Mouse (Mus musculus) hindbrain, embryonic 10.5 days (tissue): ENCODE results near the gene Wdr64. TPM values are rescaled to one million over a fixed set of nuclear protein-coding genes. Genes with fewer than 3 reads are reported as not detected.

Experiments
- DNase-seq: peaks from one replicate; pipeline ENCODE4 v3.0.0-alpha.2; 2017; ENCODE audit warnings: low spot score
- H3K27ac ChIP-seq: fragments of 300-500 bp; sonication (generic); 2 replicates; pipeline ENCODE4 v1.5.1; 2016; ENCODE audit warnings: mild to moderate bottlenecking, moderate library complexity
- H3K27me3 ChIP-seq: fragments of 300-500 bp; sonication (generic); 2 replicates; pipeline ENCODE4 v1.6.1; 2016; ENCODE audit warnings: mild to moderate bottlenecking; ENCODE audit not compliant: poor library complexity, insufficient read depth, severe bottlenecking
- H3K36me3 ChIP-seq: fragments of 300-500 bp; sonication (generic); 2 replicates; pipeline ENCODE4 v1.6.1; 2016; ENCODE audit warnings: mild to moderate bottlenecking, moderate library complexity
- H3K4me1 ChIP-seq: fragments of 300-500 bp; sonication (generic); replicated peaks from 2 replicates; pipeline ENCODE4 v1.6.1; 2016; ENCODE audit warnings: mild to moderate bottlenecking
- H3K4me3 ChIP-seq: fragments of 300-500 bp; sonication (generic); 2 replicates; pipeline ENCODE4 v1.5.1; 2016; ENCODE audit warnings: mild to moderate bottlenecking, moderate library complexity
- H3K9me3 ChIP-seq: fragments of 300-500 bp; sonication (generic); 2 replicates; pipeline ENCODE4 v1.6.1; 2016; ENCODE audit warnings: mild to moderate bottlenecking, moderate library complexity
- WGBS: fragments of 180-500 bp; shearing (Covaris S2); methylation state at CpG from one replicate; pipeline ENCODE4 v1.1.7; 2016; 5-methylcytosine and 5-hydroxymethylcytosine counted together
- polyA plus RNA-seq: library from polyadenylated mRNA; unstranded; fragments of >200 nt; fragmentation: Nextera tagmentation; extraction: Ambion mirVana; gene quantifications from 2 replicates; pipeline ENCODE4 v1.2.1, GENCODE M21; 2016

Gene Wdr64
- polyA plus RNA-seq, 1 experiment from 2014 or later, result not detected

GRCm38 (mm10) chr1:175692246-175692996, 6.0 kb upstream of the Wdr64 start, which contains the start of the genes Opn3 and Chml:
Opn3 (minus strand) TSS chr1:175692776.
Chml (minus strand) TSS chr1:175692901.
- H3K4me1 ChIP-seq, result peaks cover 31% of the 10 kb centered on the region
- no peaks in the 10 kb centered on the region for H3K27me3 ChIP-seq
- peaks cover 12% of the 10 kb centered on the region for H3K36me3 ChIP-seq
- DNase-seq, result peak; percentile 99
- no peaks in the 10 kb centered on the region for H3K9me3 ChIP-seq
- peak within 1 kb of the TSS; percentile 99 for H3K27ac ChIP-seq
- under 1% methylated on average over 66 of the region's 73 CpGs for WGBS
- peak within 1 kb of the TSS; percentile 72 for H3K4me3 ChIP-seq

- H3K4me3 ChIP-seq, result peak overlapping the region; percentile 72
- peaks cover 6% of the 10 kb centered on the region for H3K36me3 ChIP-seq
- peaks cover 31% of the 10 kb centered on the region for H3K4me1 ChIP-seq
- H3K27ac ChIP-seq, result peak overlapping the region; percentile 99
- no peaks in the 10 kb centered on the region for H3K27me3 ChIP-seq
- 1% methylated on average over 17 of the region's 17 CpGs for WGBS
- no peaks in the 10 kb centered on the region for H3K9me3 ChIP-seq
- DNase-seq, result no peak
Measured at GRCm38 (mm10) chr1:175692997-175693361, 5.4 kb upstream of the Wdr64 start.

- no peak for DNase-seq
- Histone ChIP-seq H3K4me1 (peaks cover 31% of the 10 kb centered on the region), H3K9me3 (no peaks in the 10 kb centered on the region), H3K27me3 (no peaks in the 10 kb centered on the region), H3K27ac (no peak overlapping the region), H3K36me3 (0 out of 2 replicates have a peak, but pooled peaks cover under 1% of the 10 kb centered on the region), H3K4me3 (peak overlapping the region; percentile 72)
- WGBS, result 48% methylated on average over 12 of the region's 12 CpGs
Measured at GRCm38 (mm10) chr1:175693429-175693960, 4.9 kb upstream of the Wdr64 start.

GRCm38 (mm10) chr1:175699375-175699774, 982 bp downstream of the Wdr64 start:
- H3K27ac ChIP-seq, result no peak overlapping the region
- H3K27me3 ChIP-seq, result no peaks in the 10 kb centered on the region
- WGBS, result 67% methylated on average over 3 of the region's 3 CpGs
- H3K36me3 ChIP-seq, result no peaks in the 10 kb centered on the region
- no peaks in the 10 kb centered on the region for H3K4me1 ChIP-seq
- DNase-seq, result no peak
- no peak overlapping the region for H3K4me3 ChIP-seq
- no peaks in the 10 kb centered on the region for H3K9me3 ChIP-seq

- H3K9me3 ChIP-seq, result no peaks in the 10 kb centered on the region
- 33% methylated on average over 4 of the region's 4 CpGs for WGBS
- no peaks in the 10 kb centered on the region for H3K36me3 ChIP-seq
- no peaks in the 10 kb centered on the region for H3K27me3 ChIP-seq
- no peak overlapping the region for H3K27ac ChIP-seq
- H3K4me1 ChIP-seq, result no peaks in the 10 kb centered on the region
- H3K4me3 ChIP-seq, result no peak overlapping the region
- no peak for DNase-seq
Measured at GRCm38 (mm10) chr1:175699796-175700195, 1.4 kb downstream of the Wdr64 start.

GRCm38 (mm10) chr1:175701145-175701544, 2.8 kb downstream of the Wdr64 start:
- no peaks in the 10 kb centered on the region for H3K36me3 ChIP-seq
- WGBS, result 80% methylated on average over 4 of the region's 4 CpGs

GRCm38 (mm10) chr1:175707599-175707998, 9.2 kb downstream of the Wdr64 start:
- 83% methylated on average over 5 of the region's 5 CpGs for WGBS
- no peaks in the 10 kb centered on the region for H3K27me3 ChIP-seq
- no peak for DNase-seq

More at GRCm38 (mm10) chr1:175701145-175701544, 2.8 kb downstream of the Wdr64 start:
- Histone ChIP-seq H3K27ac (no peak overlapping the region), H3K27me3 (no peaks in the 10 kb centered on the region), H3K9me3 (no peaks in the 10 kb centered on the region), H3K4me1 (no peaks in the 10 kb centered on the region), H3K4me3 (no peak overlapping the region)
- DNase-seq, result no peak

GRCm38 (mm10) chr1:175708013-175708412, 9.6 kb downstream of the Wdr64 start:
- H3K4me3 ChIP-seq, result no peak overlapping the region
- no peaks in the 10 kb centered on the region for H3K4me1 ChIP-seq
- no peaks in the 10 kb centered on the region for H3K9me3 ChIP-seq
- DNase-seq, result no peak
- no peaks in the 10 kb centered on the region for H3K36me3 ChIP-seq
- H3K27ac ChIP-seq, result no peak overlapping the region
- H3K27me3 ChIP-seq, result no peaks in the 10 kb centered on the region

More at GRCm38 (mm10) chr1:175707599-175707998, 9.2 kb downstream of the Wdr64 start:
- Histone ChIP-seq H3K9me3 (no peaks in the 10 kb centered on the region), H3K36me3 (no peaks in the 10 kb centered on the region), H3K27ac (no peak overlapping the region), H3K4me1 (no peaks in the 10 kb centered on the region), H3K4me3 (no peak overlapping the region)

- Histone ChIP-seq H3K27me3 (no peaks in the 10 kb centered on the region), H3K27ac (no peak overlapping the region), H3K36me3 (no peaks in the 10 kb centered on the region), H3K9me3 (no peaks in the 10 kb centered on the region), H3K4me1 (no peaks in the 10 kb centered on the region), H3K4me3 (no peak overlapping the region)
- WGBS, result 87% methylated on average over 11 of the region's 11 CpGs
- DNase-seq, result no peak
Measured at GRCm38 (mm10) chr1:175712338-175712909, 14.0 kb downstream of the Wdr64 start.

GRCm38 (mm10) chr1:175716832-175717231, 18.4 kb downstream of the Wdr64 start:
- H3K27me3 ChIP-seq, result no peaks in the 10 kb centered on the region
- no peak overlapping the region for H3K27ac ChIP-seq
- no peaks in the 10 kb centered on the region for H3K36me3 ChIP-seq
- DNase-seq, result no peak
- 93% methylated on average over 9 of the region's 9 CpGs for WGBS
- H3K9me3 ChIP-seq, result no peaks in the 10 kb centered on the region
- no peaks in the 10 kb centered on the region for H3K4me1 ChIP-seq
- H3K4me3 ChIP-seq, result no peak overlapping the region

GRCm38 (mm10) chr1:175725771-175726170, 27.4 kb downstream of the Wdr64 start:
- Histone ChIP-seq H3K27ac (0 out of 2 replicates have a peak overlapping the region, but pooled peaks have one; percentile 4), H3K4me3 (no peak overlapping the region), H3K36me3 (no peaks in the 10 kb centered on the region), H3K9me3 (no peaks in the 10 kb centered on the region), H3K27me3 (no peaks in the 10 kb centered on the region), H3K4me1 (peaks cover 10% of the 10 kb centered on the region; the same call in 1 of the 2 replicates)
- no peak for DNase-seq
- WGBS, result 48% methylated on average over 7 of the region's 7 CpGs

- no peaks in the 10 kb centered on the region for H3K27me3 ChIP-seq
- no peaks in the 10 kb centered on the region for H3K4me1 ChIP-seq
- no peaks in the 10 kb centered on the region for H3K9me3 ChIP-seq
- H3K4me3 ChIP-seq, result no peak overlapping the region
- no peak overlapping the region for H3K27ac ChIP-seq
- WGBS, result 82% methylated on average over 10 of the region's 10 CpGs
- DNase-seq, result no peak
- H3K36me3 ChIP-seq, result no peaks in the 10 kb centered on the region
Measured at GRCm38 (mm10) chr1:175754576-175755364, 56.4 kb downstream of the Wdr64 start.
